Mouse (Mus musculus) testis, postnatal 14 days (tissue): ENCODE results near the gene Arntl2.
A peak's percentile ranks its signal among the peaks of the same experiment; 100 is the strongest.

Experiments
- DNase-seq: peaks from one replicate; pipeline ENCODE4 v3.0.0; 2021; ENCODE audit warnings: low spot score

The Arntl2 gene

DNA sequence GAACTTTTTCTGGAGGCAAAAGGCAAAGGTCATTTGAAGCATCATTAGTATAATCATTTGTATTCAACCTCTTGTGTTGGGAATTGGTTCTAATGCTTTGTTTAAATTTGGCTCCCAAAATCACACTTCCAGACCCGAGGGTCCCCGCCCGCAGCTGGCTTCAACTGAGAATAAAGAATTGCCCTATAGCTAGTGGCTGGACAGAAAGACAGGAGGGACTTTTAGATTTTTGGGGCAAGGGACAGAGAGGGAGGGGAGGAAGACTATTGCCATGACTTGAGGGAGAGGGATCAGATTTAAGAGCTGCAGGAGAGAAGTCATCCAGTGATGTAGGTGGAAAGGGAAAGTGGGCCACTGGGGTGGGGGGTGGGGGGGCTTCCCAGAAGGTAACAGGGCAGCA, 14.3 kb upstream of the Arntl2 start:
- DNase-seq: no peak

DNA sequence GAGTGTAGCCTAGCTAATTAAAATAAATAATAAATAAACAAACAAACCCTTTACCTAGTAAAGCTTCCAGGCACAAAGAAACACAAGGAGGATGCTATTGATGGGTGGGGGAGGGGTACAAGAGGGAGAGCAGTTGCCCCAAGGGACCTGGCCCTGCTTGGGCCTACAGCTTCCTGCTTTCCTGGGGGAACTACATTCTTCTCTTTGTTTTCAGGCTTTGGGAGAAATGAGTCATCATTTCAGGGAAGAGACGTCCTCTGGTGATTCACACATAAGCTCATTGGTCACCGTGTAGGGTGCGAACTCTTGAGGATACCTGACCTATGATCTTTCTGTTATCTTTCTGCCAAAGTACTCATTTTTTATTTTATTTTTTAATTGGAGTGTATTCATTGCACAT, 2.3 kb upstream of the Arntl2 start:
- DNase-seq: no peak

DNA sequence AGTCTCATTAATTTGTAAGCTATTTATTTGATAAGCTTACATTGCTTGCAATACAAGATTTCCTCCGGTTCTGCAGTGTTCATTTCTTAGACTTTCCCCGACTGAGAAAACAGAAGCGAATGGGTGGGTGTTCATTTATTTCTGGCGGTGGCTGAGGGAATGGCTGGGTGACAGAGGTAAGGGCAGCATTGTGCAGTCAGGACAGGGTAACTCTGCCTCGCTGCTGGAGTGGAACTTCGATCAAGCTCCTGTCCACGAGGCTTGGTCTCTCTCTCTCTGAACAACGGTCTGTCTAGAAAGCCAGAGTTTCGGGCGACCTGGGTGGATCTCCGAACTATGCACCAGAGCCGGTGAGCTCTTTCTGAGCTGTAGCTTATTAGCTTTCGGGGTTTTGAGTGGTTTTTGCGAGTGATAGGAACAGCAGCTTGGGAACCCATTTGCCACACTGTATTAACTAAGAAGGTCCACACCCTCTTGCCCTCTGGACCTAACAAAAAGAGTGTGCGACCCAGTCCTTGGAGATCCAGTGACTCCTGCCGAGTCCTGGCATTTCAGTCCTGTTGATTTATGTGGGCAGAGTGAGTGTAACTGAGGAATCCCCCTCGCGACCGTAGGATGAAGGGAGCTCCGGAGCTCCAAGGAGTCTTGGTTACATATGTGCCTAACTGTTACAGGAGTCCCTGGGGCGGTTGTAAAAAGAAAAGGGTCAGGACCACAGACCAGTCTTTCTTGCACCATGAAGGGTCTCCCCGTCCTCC, 510 bp upstream of the Arntl2 start:
- no peak for DNase-seq

DNA sequence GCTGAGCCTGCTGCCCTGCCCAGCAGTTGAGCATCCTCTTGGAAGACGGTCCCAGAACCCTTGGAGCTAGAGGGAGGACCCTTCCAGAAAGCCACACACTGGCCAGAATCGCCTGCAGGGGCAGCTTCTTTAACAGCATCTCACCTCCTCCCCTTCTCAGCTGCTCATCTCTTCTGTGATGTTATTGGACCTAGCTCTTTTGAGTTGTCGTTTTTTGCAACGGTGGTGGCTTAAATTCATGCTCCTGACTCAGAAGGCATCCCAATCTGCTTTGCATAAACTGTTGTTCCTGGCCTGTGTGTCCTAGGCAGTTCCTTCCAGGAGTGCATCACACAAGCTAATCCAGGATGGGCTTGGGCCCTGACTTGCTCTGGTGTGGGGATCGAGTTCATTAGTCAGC, 1.6 kb downstream of the Arntl2 start:
- DNase-seq: no peak

DNA sequence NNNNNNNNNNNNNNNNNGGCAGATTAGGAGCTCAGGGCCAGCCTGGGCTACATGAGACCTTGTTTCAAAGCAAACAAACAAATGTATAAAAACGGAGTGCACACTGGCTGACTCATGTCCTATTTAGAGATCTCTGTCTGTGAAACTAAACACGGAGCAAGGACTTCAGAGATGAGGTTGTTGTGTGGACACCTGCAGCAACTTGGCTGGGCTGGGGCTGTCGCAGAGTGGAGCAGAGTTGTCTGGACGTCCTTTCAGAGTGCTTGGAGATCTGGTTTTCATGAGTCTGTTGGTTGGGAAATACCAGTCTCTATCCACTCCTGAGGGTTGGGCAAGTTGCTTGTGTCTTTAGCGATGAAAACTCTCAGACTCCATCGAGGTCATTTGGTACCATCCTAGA, 14.1 kb downstream of the Arntl2 start:
- no peak for DNase-seq

DNA sequence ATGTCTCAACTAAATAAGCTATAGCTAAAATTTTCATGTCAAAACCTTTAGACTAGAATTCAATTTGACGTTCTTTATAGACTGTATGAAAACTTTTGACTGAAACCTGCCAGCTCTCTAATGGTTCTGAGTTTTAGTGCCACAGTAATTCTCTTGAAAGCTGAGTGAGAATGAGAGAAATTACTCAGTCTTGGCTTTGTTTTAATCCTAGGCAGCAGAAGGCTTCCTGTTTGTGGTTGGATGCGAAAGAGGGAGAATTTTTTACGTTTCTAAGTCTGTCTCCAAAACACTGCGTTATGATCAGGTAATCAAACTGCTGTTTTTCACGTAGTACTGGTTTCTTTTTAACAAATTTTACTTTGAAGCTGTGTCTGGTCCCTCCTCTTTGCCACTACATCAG, 17.2 kb downstream of the Arntl2 start:
- no peak for DNase-seq

DNA sequence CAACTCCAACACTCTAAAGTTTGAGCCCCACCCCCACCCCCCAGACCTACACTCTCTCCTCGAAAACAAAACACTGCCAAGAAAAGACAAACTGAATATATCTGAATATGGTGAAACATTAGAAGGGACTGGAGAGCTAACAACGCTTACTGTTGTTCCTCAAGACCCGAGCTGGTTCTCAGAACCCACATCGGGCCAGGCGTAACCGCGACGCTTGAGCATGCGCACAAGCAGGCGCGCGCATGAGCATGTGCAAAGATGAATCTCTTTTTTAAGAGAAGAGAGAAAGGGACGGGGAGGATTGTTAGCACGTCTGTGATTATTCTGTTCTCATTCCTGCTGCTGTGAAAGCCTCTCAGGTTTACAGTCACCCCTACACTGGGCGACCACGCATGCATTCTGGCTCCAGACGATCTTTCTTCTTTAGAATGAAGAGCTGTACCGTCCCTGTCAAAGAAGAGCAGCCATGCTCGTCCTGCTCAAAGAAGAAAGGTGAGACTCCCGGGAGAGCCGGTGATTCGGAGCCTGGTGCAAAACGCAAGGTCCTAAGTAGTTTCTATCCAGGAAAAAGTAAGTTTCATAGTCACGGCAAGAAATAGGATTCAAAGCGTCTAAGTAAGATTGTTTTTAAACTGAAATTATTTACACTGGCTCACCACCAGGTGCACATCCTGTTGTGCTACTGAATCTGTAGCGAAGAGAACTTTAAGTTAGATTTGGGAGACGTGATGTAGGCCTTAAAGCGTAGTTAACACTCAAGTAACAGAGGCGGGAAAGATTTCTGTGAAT, 24.5 kb downstream of the Arntl2 start:
- DNase-seq: peak; percentile 21

DNA sequence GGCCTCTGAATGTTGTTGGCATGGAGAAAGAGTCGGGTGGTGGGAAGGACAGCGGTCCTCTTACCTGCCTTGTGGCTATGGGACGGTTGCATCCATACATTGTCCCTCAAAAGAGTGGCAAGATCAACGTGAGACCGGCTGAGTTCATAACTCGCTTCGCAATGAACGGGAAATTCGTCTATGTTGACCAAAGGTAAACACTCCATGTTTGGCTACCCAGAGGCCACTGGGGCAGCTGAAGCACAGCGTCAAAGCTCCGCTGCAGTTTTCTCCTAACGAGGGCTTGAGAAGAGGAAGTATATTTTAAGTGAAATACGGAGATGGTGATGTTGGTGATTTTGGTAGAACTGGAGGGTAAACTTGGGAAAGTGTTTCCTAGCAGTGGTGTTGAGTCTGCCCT, 26.1 kb downstream of the Arntl2 start:
- no peak for DNase-seq

DNA sequence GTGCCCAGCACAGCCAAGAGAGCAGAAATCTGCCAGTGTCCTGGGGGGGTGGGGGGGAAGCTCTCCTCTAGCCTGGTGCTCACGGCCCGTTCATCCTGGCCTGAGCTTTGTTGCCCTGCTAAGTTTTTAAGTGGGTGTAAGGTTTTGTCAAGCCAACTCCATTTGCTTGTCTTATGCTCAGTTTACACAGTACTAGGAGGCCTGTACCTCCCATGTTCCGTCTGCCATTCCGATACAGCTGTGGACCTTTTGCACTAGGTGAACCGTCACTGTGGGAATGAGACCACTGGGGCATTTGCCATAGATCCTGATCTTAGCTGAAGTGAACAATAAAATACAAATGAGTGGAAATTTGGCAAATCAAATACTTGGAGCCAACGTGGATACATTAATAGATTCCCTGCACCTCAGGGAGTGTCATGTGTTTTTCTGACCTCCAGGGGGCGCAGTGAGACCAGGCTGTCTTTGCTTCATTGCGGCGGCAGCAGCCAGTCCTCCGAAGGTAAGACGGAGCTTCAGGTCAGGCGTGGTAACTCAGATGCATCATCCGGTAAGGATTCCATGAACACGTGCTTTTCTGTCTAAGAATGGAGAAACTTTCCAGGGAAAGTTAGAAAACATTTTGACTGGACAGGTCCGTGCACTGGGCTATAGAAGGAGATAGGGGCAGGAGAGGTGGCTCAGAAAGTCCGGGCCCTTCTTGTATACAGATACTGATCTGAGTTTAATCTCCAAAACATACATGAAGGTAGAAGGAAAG, 29.1 kb downstream of the Arntl2 start:
- DNase-seq: peak; percentile 30

DNA sequence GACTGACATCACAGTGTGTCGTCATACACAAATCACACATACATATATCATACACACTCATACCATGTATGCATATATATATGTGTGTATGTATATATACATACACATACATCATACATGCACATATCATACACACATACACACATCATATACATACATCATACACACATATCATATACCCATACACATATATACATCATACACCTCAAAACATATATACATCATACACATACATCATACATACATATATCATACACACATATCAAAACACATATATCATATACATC, 29.6 kb downstream of the Arntl2 start:
- no peak for DNase-seq

DNA sequence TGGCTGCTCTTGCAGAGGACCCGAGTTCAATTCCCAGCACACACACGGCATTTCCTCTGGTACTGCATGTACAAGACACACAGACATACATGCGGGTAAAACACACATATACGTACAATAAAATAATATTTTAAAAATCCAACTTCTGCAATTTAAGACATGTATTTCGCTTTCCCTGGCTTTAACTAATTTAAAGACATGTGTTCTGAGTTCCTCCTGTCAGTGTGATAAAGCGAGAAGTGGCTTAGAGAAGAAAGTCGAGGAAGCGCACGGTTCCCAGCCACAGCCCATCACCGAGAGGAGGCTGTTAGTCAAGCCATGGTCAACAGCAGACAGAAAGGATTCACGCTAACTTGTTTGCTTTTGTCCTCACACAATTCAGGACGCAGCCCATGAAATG, 35.5 kb downstream of the Arntl2 start:
- DNase-seq: no peak

DNA sequence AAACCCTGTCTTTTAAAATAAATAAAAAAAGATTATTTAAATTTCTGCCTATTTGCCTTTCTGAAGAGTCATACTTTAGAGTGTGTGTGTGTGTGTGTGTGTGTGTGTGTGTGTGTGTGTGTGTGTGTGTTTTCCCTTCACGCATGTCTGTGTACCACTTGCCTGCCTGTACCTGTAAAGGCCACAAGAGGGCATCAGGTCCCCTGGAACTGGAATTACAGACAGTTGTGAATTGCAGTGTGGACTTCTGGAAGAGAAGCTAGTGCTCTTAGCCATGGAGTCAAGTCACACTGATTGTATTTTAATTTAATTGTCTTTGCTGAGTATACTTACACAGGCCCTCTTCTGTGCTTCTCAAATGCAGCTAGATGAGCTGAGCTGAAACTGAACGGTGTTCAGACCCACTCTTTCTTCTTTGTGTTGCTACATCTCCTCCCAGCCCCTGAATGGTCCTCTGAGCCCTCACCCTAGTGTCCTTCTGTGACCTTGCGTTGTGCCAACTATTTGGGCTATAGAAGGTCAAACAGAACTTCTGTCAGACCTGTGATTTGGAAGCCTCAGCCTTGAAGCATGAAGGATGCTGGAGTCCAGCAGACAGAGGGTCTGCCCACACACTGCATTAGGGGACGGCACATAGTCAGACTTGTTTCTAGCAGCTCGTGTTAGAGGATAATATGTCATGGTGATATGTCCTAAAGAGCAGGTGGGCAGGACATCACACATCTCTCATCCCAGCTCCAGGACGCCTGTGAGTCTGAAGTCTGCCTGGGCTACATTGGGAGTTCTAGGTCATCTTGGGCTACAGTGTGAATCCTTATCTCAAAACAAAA, 37.8 kb downstream of the Arntl2 start:
- DNase-seq: no peak

DNA sequence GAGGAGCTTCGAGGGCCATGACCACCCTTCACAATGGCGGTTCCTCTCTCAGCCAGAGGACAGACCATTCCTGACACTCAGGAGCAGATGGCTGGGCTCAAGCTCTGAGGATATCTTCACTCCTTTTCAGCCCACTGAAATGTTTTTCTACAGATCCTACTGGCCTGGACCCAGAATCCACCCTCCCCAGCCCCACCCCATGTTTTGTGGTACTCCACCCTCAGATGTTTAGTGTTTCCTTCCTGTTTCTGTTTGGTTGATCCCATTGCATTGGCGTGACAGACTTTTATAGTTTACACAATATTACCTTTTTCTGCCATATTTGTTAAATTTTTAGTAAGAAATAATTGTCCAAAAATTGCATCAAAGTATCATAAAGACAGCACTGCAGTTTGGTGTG, 38.5 kb downstream of the Arntl2 start:
- no peak for DNase-seq

DNA sequence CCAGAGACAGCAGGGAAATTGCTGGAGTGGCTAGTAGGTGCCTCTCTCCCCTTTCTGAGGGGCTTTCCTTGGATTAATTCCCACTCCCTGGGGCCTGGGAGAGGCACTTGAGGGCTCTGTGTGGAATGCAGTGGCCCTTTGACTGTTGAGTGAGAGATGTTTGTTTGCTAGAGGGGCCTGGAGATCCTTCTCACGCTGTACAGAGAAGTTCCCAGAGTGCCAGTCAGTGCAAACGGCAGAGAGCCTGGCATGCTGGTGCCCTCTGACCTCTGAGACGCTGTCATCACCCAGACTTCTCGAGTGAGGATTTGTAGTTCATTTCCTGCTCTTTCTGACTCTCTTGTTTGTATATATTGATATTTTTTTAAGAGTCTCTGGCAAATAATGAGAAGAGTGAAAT, 39.9 kb downstream of the Arntl2 start:
- no peak for DNase-seq

DNA sequence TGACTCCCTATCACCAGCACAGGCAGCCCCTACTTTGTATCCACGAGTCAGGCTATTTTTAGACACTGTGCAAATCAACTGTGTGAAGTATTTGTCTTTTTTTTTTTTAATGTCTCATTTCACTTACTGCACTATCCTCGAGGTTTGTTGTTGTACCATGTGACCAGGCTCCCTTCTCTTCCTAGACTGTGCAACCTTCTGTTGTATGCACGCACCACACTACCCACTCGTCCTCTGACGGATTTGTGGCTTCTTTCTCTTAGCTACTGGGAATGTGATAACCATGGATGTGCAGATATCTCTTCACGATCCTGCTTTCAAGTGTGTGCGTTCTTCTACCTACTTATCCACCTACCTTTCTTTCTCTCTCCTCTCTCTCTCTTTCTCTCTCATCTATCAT, 41.5 kb downstream of the Arntl2 start:
- DNase-seq: no peak

DNA sequence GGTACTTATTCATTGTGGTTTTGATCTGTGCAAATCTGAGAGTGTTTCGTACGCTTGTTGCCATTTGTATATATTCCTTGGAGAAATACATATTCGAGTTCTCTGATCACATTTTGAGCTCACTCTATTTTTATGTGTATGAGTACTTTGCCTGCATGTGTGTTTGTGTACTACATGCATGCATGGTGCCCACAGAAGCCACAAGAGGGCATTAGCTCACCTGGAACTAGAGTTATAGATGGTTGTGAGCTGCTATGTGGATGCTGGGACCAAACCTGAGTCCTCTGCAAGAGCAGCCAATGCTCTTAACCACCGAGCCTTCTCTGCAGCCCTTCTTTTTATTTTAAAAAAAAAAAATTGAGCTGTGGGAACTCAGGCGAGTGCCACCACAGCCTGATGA, 42.5 kb downstream of the Arntl2 start:
- DNase-seq: no peak

DNA sequence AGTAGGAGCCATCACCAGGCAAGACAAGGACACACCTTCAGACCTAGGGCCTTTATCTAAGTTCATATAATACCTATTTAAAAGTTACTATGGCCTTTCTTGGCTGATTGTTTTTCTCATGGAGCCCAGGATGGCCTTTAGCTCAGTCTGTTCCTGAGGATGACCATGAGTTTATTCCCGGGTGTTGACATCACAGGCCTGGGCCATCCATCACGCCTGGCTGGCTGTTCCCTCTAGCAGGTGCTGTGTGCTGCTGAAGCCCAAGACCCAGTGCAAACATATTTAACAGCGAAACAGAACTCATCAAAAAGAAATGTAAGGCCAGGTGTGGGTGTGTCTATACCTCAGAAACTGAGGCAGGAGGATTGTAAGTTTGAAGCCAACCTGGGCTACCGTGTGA, 43.0 kb downstream of the Arntl2 start:
- DNase-seq: no peak

DNA sequence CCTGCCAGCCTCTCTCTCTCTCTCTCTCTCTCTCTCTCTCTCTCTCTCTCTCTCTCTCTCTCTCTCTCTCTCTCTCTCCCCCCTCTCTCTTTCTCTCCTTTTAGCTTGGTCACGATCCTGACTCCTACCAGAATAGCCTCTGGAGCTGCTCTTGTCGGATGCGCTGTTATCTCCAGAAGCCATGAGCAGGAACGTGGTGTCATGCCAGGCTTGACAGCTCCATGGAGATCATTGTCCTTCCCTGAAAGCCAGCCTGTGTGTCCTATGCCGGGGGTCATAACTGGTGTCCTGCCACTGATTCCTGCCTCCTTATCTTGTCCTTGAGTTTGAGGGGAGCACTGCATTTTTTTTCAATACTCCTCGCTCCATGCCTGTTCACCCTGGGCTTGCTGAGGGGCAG, 49.0 kb downstream of the Arntl2 start:
- DNase-seq: no peak

DNA sequence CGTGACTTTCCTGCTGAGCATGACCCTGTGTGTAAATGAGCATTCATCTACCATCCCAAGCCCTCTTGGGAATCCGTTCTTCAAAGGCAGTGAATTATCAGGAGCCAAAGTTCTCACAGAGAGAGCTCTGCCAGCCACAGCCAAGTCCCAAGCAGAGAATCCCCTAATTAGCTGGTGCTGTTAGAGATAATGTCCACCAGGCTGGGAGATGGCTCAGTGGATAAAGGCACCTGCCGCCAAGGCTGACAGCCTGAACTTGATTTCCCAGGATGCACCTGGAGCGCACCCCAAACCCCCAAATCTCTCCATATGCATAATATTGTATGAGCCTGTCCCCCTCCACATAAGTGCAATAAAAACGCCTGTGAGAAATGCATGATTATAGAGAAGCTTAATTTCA, 49.5 kb downstream of the Arntl2 start:
- no peak for DNase-seq

DNA sequence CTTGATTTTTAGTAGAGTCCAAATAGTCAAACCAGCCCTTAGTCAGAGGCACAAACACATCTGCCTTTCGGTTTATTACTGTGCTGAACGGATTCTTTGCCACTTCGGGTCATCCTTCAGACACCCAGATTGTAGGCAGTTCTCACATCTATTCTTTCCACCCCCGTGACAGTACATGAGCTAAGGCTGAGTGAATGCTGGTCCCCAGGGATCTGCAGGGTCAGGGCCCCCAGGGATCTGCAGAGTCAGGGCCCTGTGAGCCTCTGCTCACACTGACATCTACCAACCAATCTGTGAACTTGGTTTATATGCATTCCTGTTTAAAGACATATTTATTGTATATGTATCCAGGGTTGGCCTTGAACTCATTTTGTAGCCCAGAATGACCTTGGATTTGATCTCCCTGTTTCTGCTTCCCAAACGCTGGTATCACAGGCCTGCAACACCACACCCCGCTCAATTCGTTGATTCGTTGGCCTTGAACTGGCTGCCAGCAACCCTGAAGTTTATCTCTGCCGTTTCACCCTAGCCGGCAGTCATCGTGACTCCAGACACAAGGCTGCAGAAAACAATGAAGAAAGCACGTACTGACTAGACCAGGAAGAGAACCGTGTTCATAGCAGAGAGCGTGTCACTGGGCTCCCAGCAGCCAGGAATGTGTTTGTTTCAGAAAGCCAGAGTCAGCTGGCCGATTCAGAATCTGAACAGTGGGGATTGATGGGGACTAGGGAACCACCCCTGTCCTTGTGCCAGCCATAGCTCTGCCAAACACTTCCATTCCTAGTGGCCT, 50.3 kb downstream of the Arntl2 start:
- peak; percentile 79 for DNase-seq

DNA sequence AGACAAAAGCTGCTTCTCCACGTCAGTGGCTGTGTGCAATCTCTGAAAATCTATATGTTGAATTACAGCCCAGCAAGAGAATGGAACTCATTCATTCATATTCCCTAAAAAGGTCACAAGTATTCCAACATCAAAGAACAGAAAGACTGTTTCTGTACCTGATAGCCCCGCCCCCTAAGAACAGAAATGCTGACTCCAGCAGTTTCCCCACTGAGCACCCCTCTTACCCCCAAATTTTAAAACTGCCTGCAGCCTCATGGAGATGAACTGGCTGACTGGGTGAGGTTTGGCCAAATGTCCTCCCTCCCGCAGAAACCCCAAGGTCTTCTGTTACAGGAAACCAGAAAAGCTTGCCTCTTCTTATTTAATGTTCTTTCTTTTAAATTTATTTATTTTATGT, 51.5 kb downstream of the Arntl2 start:
- no peak for DNase-seq

DNA sequence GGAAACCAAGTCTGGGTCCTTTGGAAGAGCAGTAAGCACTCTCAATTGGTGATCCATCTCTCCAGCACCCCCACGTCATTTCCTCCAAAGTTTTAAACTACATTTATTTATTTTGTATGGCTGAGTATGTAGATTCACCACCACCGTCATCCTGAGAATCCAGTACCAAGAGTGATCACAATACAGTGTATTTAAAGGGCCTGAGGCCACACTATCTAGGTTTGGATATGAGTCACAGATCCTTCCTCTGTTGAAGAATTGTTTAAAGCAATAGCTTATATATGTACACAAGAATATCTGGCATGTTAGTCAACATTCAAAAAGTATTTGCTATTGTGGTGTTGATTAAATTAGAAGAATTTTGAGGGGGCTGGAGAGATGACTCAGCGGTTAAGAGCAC, 52.4 kb downstream of the Arntl2 start:
- DNase-seq: no peak
